Mouse (Mus musculus): Measurements from ENCODE around the gene Mtap.

Mtap gene

GRCm38 (mm10) chr4:89136906-89137541 lies at the start of gene Mtap:
Mtap (plus strand) TSS chr4:89137122.
- in situ Hi-C loops (cut with MboI; ENCODE audit: low pct_unique_long_range_greater_than_20kb in 1 of 2, low sequenced_read_pairs in 2 of 2, unreplicated experiment in 1 of 2) = loop anchor here in 1 of 2 experiments (25.0 kb wide), 1 partner anchor 150 kb away; the partner anchor contains the start of gene Cdkn2a

GRCm38 (mm10) chr4:89089110-89089509 lies 47.8 kb upstream of the Mtap start:
- in situ Hi-C loops (cut with MboI; ENCODE audit: low pct_unique_long_range_greater_than_20kb in 1 of 2, low sequenced_read_pairs in 2 of 2, unreplicated experiment in 1 of 2) = no loop called here

GRCm38 (mm10) chr4:89090217-89090616 lies 46.7 kb upstream of the Mtap start:
- in situ Hi-C loops (cut with MboI; ENCODE audit: low pct_unique_long_range_greater_than_20kb in 1 of 2, low sequenced_read_pairs in 2 of 2, unreplicated experiment in 1 of 2) = no loop called here

- in situ Hi-C loops (cut with MboI; ENCODE audit: low pct_unique_long_range_greater_than_20kb in 1 of 2, low sequenced_read_pairs in 2 of 2, unreplicated experiment in 1 of 2) = no loop called here
Measured at GRCm38 (mm10) chr4:89092153-89092552, 44.8 kb upstream of the Mtap start.

- in situ Hi-C loops (cut with MboI; ENCODE audit: low pct_unique_long_range_greater_than_20kb in 1 of 2, low sequenced_read_pairs in 2 of 2, unreplicated experiment in 1 of 2) = no loop called here
Measured at GRCm38 (mm10) chr4:89094773-89095172, 42.1 kb upstream of the Mtap start.

GRCm38 (mm10) chr4:89098261-89098660 lies 38.7 kb upstream of the Mtap start:
- in situ Hi-C loops (cut with MboI; ENCODE audit: low pct_unique_long_range_greater_than_20kb in 1 of 2, low sequenced_read_pairs in 2 of 2, unreplicated experiment in 1 of 2) = no loop called here

- in situ Hi-C loops (cut with MboI; ENCODE audit: low pct_unique_long_range_greater_than_20kb in 1 of 2, low sequenced_read_pairs in 2 of 2, unreplicated experiment in 1 of 2) = no loop called here
Measured at GRCm38 (mm10) chr4:89101276-89101675, 35.6 kb upstream of the Mtap start.

GRCm38 (mm10) chr4:89102283-89102682 lies 34.6 kb upstream of the Mtap start:
- in situ Hi-C loops (cut with MboI; ENCODE audit: low pct_unique_long_range_greater_than_20kb in 1 of 2, low sequenced_read_pairs in 2 of 2, unreplicated experiment in 1 of 2) = no loop called here

GRCm38 (mm10) chr4:89105486-89105885 lies 31.4 kb upstream of the Mtap start:
- in situ Hi-C loops (cut with MboI; ENCODE audit: low pct_unique_long_range_greater_than_20kb in 1 of 2, low sequenced_read_pairs in 2 of 2, unreplicated experiment in 1 of 2) = no loop called here

- in situ Hi-C loops (cut with MboI; ENCODE audit: low pct_unique_long_range_greater_than_20kb in 1 of 2, low sequenced_read_pairs in 2 of 2, unreplicated experiment in 1 of 2) = no loop called here
Measured at GRCm38 (mm10) chr4:89106505-89106904, 30.4 kb upstream of the Mtap start.

- in situ Hi-C loops (cut with MboI; ENCODE audit: low pct_unique_long_range_greater_than_20kb in 1 of 2, low sequenced_read_pairs in 2 of 2, unreplicated experiment in 1 of 2) = no loop called here
Measured at GRCm38 (mm10) chr4:89112168-89112710, 24.7 kb upstream of the Mtap start.

GRCm38 (mm10) chr4:89112782-89113181 lies 24.1 kb upstream of the Mtap start:
- in situ Hi-C loops (cut with MboI; ENCODE audit: low pct_unique_long_range_greater_than_20kb in 1 of 2, low sequenced_read_pairs in 2 of 2, unreplicated experiment in 1 of 2) = no loop called here

GRCm38 (mm10) chr4:89116006-89116405 lies 20.9 kb upstream of the Mtap start:
- in situ Hi-C loops (cut with MboI; ENCODE audit: low pct_unique_long_range_greater_than_20kb in 1 of 2, low sequenced_read_pairs in 2 of 2, unreplicated experiment in 1 of 2) = no loop called here

GRCm38 (mm10) chr4:89119900-89120299 lies 17.0 kb upstream of the Mtap start:
- in situ Hi-C loops (cut with MboI; ENCODE audit: low pct_unique_long_range_greater_than_20kb in 1 of 2, low sequenced_read_pairs in 2 of 2, unreplicated experiment in 1 of 2) = loop anchor here in 1 of 2 experiments (10.0 kb wide), 1 partner anchor 235 kb away; the partner anchor contains the start of gene Ifne

- in situ Hi-C loops (cut with MboI; ENCODE audit: low pct_unique_long_range_greater_than_20kb in 1 of 2, low sequenced_read_pairs in 2 of 2, unreplicated experiment in 1 of 2) = loop anchor here in 1 of 2 experiments (10.0 kb wide), 1 partner anchor 236 kb away; the partner anchor contains the start of gene Ifne
Measured at GRCm38 (mm10) chr4:89120353-89120752, 16.6 kb upstream of the Mtap start.

GRCm38 (mm10) chr4:89123446-89124243 lies 13.3 kb upstream of the Mtap start:
- in situ Hi-C loops (cut with MboI; ENCODE audit: low pct_unique_long_range_greater_than_20kb in 1 of 2, low sequenced_read_pairs in 2 of 2, unreplicated experiment in 1 of 2) = loop anchor here in 1 of 2 experiments (10.0 kb wide), 1 partner anchor 239 kb away; the partner anchor contains the start of gene Ifne

- in situ Hi-C loops (cut with MboI; ENCODE audit: low pct_unique_long_range_greater_than_20kb in 1 of 2, low sequenced_read_pairs in 2 of 2, unreplicated experiment in 1 of 2) = loop anchor here (10.0 to 25.0 kb wide), 2 partner anchors 160 to 243 kb away; partner anchors contain the start of genes Cdkn2a (in 1 of the 2) and Ifne (in 1 of the 2)
Measured at GRCm38 (mm10) chr4:89127674-89128073, 9.2 kb upstream of the Mtap start.

- in situ Hi-C loops (cut with MboI; ENCODE audit: low pct_unique_long_range_greater_than_20kb in 1 of 2, low sequenced_read_pairs in 2 of 2, unreplicated experiment in 1 of 2) = loop anchor here (10.0 to 25.0 kb wide), 2 partner anchors 159 to 244 kb away; partner anchors contain the start of genes Cdkn2a (in 1 of the 2) and Ifne (in 1 of the 2)
Measured at GRCm38 (mm10) chr4:89128080-89128936, 8.6 kb upstream of the Mtap start.

Measured in mouse embryonic stem cell (cell line).